Mouse (Mus musculus) kidney, postnatal 4 days (tissue): ENCODE measurements at regions not wholly inside any gene's neighbourhood (a gene's known extent, or its start where the extent isn't known, plus 50 kb on each side); places are given as distances from the start of the nearest gene placed in this dataset.

Experiments
- DNase-seq, 2 experiments: peaks; one replicate each; pipeline ENCODE4 v3.0.0; 2021; ENCODE audit warnings: mixed read lengths in 2 of 2

- peak; percentile 14 to 19 for DNase-seq
Observed at GRCm38 (mm10) chr1:143878266-143878665, 101.2 kb downstream of the Uchl5 start.

GRCm38 (mm10) chr1:143860319-143860718 is 83.2 kb downstream of the Uchl5 start:
- no peak for DNase-seq

- DNase-seq, result no peak
Observed at GRCm38 (mm10) chr1:143858532-143858931, 81.5 kb downstream of the Uchl5 start.
